Mouse (Mus musculus): Measurements from ENCODE around the gene Nasp. TPM values are rescaled to one million over a fixed set of nuclear protein-coding genes. Genes with fewer than 3 reads are reported as not detected.

Nasp gene
- 52.2 and 53.4 TPM in 2 replicates for polyA plus RNA-seq (2012; rRNA removed)

GRCm38 (mm10) chr4:116627722-116628662 is at the start of gene Nasp:
Nasp (minus strand) TSS chr4:116627941.

DNA sequence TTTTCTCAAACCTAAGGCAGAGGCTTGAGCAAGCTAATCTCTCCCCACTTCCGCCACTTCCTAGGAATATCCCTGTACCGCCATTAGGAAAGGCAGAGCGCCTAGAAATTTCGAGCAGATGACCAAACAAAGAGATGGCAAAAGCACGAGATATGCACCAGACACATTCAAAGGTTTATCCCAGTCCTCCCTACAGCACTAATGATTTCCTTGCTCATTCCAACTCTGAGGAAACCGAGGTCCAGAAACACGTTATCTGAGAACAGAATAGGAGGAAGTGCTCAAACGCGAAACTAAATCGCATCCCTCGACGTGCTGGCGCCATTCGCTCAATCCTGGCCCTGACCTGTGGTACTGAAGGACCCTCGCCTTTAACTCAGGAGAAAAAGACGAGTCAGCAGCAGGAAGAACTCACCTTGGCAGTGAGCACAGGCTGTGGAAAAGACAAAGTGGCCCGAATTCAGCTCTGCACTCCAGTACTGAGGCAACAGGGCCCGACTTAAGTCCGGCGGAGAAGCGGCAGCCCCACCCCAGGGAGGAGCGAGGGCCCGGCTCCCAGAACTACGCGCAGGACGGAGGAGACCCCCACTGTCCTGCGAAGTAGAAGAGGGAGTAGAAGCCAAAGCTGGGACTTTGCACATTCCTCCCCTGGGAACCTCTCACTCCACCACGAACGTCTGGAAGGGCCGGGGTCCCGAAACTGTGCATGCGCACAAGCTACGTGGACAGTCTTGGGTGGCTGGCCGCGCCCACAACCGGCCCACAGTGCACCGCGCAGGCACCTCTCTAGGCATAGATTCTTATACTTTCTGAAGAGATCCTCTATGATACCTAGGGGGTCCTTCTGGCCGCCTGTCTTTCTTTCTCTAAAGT is 23.4 kb upstream of the Nasp start, which contains the start of gene Akr1a1:
TSS of gene Akr1a1 (minus strand) at position 757 of the 873 bp plus-strand sequence.

GRCm38 (mm10) chr4:116596379-116596778 is 31.4 kb downstream of the Nasp start, which contains the start of gene Ccdc17:
Ccdc17 (plus strand) TSS chr4:116596654.

DNA sequence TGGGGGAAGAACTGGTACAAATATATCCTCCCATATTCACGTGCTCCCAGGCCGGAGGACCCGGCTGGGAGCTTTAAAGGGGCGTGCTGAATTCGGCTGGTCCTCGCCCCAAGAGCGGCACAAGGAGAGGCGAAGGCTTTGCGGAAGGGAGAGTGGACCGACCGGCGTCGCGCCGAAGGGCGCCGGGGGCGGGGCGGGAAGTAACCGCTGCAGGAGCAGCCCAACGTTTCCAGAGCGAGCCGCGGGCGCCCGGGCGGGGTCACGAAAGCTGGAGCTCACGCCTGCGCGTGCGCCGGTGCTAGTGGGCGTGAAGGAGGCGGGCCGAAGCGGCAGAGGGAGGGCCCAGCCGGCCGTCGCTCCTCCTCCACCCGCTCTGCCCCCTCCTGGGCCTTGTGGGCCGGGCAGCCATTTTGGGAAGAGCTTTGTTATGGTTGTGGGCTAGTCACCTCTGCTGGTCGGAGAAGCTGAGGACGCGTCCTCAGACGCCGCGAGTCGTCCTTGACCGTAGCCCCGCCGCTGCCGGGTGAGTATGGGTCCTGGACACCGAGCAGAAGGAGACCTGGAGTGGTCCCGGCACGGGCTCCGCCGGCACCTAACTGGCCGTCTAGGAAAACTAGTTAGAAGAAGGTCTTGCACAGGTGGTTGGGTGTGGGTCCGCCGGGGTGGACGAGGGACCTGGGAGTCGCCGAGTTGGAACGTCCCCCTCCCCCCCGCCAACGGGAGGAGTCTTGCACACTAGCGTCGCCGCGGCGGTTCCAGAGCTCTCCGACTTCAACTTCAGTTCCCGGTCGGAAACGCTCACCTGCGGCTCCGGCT is 70.2 kb downstream of the Nasp start, which contains the start of gene Gpbp1l1:
TSS of gene Gpbp1l1 (plus strand) at position 353 of the 816 bp plus-strand sequence.

GRCm38 (mm10) chr4:116555413-116556300 is 72.1 kb downstream of the Nasp start, which contains the start of gene Tmem69:
Tmem69 (minus strand) TSS chr4:116555936.

Other genes with a start within 250 kb of the Nasp start
- gene Mast2, start 163.8 kb downstream of the Nasp start, polyA plus RNA-seq (2012; rRNA removed) = 9.0 and 11.0 TPM in 2 replicates
- gene Ipp, start 120.4 kb downstream of the Nasp start, polyA plus RNA-seq (2012; rRNA removed) = 6.4 and 7.2 TPM in 2 replicates
- 8.2 and 10.0 TPM in 2 replicates for gene Tmem69, start 72.0 kb downstream of the Nasp start, polyA plus RNA-seq (2012; rRNA removed)
- gene Gpbp1l1, start 70.3 kb downstream of the Nasp start, polyA plus RNA-seq (2012; rRNA removed) = 13.9 and 17.9 TPM in 2 replicates
- 1.3 and 1.8 TPM in 2 replicates for gene Ccdc17, start 31.3 kb downstream of the Nasp start, polyA plus RNA-seq (2012; rRNA removed)
- gene Akr1a1, start 23.7 kb upstream of the Nasp start, polyA plus RNA-seq (2012; rRNA removed) = 182 and 209 TPM in 2 replicates
- gene Prdx1, start 57.6 kb upstream of the Nasp start, polyA plus RNA-seq (2012; rRNA removed) = 252 and 271 TPM in 2 replicates
- 7.7 and 8.4 TPM in 2 replicates for gene Mmachc, start 80.5 kb upstream of the Nasp start, polyA plus RNA-seq (2012; rRNA removed)
- gene Ccdc163, start 80.6 kb upstream of the Nasp start, polyA plus RNA-seq (2012; rRNA removed) = 14.5 and 17.2 TPM in 2 replicates
- gene Tesk2, start 93.0 kb upstream of the Nasp start, polyA plus RNA-seq (2012; rRNA removed) = 1.6 and 1.7 TPM in 2 replicates
- 13.7 and 15.7 TPM in 2 replicates for gene Toe1, start 179.7 kb upstream of the Nasp start, polyA plus RNA-seq (2012; rRNA removed)
- gene Mutyh, start 179.8 kb upstream of the Nasp start, polyA plus RNA-seq (2012; rRNA removed) = 3.1 and 3.7 TPM in 2 replicates
- gene Hpdl, start 193.8 kb upstream of the Nasp start, polyA plus RNA-seq (2012; rRNA removed) = 0.15 and 0.16 TPM in 2 replicates
- gene Zswim5, start 249.4 kb upstream of the Nasp start, polyA plus RNA-seq (2012; rRNA removed) = 0.03 TPM in 2 replicates